Mouse (Mus musculus) lung, postnatal 0 days (tissue): ENCODE data around the gene Tnfrsf17.

Experiments
- CTCF ChIP-seq: IDR thresholded peaks from 2 replicates; pipeline ENCODE4 v1.5.1; 2016; ENCODE audit warnings: antibody characterized with exemption, mild to moderate bottlenecking
- EP300 ChIP-seq: IDR thresholded peaks from 2 replicates; pipeline ENCODE4 v1.6.1; 2016; ENCODE audit warnings: antibody characterized with exemption, mild to moderate bottlenecking, control low read depth

GRCm38 (mm10) chr16:11343292-11343815, 29.7 kb downstream of the Tnfrsf17 start:
- TF ChIP-seq CTCF: no peak
- TF ChIP-seq EP300: no peak
